Mouse (Mus musculus): ENCODE results near the gene Rnf157. TPM values are rescaled to one million over a fixed set of nuclear protein-coding genes. Genes with fewer than 3 reads are reported as not detected.

The Rnf157 gene
- total and polyA plus RNA-seq, 3 experiments: 8.7 to 39.3 (median 10.9) TPM

- H3K9ac ChIP-seq (ENCODE audit: insufficient read depth, low read depth): peak overlapping the region; percentile 4
- H3K27me3 ChIP-seq (replicated peaks): no peaks in the 10 kb centered on the region
- dilution Hi-C loops (cut with MboI; ENCODE audit: extremely low pct_ligation_motif_present, extremely low pct_unique_long_range_greater_than_20kb, low sequenced_read_pairs): no loop called here
- no peak for DNase-seq (ENCODE audit: extremely low read depth)
- peaks cover 43 to 92% of the 10 kb centered on the region in 2 experiments for H3K4me1 ChIP-seq (ENCODE audit: control insufficient read depth in 1 of 2, insufficient read depth in 2 of 2)
- H3K79me2 ChIP-seq (replicated peaks; ENCODE audit: control insufficient read depth, extremely low read depth, insufficient read depth, poor library complexity, severe bottlenecking): peaks cover 26% of the 10 kb centered on the region
- no peak for TF ChIP-seq NRF1 (IDR thresholded peaks at IDR 0.05; ENCODE audit: low read depth, low read length)
- TF ChIP-seq CHD2 (IDR thresholded peaks at IDR 0.05; ENCODE audit: low read length): peak; percentile 52; the same call in 1 of the 2 replicates
- TF ChIP-seq ELF1 (IDR thresholded peaks at IDR 0.05; ENCODE audit: low read depth, low read length): peak; percentile 55
- 0 out of 2 replicates have a peak, but pooled peaks have one; percentile 12 for TF ChIP-seq TCF12 (IDR thresholded peaks at IDR 0.05; ENCODE audit: low read depth, low read length)
- 0 out of 2 replicates have a peak, but pooled peaks have one; percentile 11 for TF ChIP-seq NELFE (IDR thresholded peaks at IDR 0.05; ENCODE audit: low read depth, low read length)
- no peak for TF ChIP-seq ZKSCAN1 (IDR thresholded peaks at IDR 0.05; ENCODE audit: borderline replicate concordance, low read depth, low read length)
- TF ChIP-seq KAT2A (IDR thresholded peaks at IDR 0.05; ENCODE audit: insufficient replicate concordance, low read length): no peak
- TF ChIP-seq MYC (IDR thresholded peaks at IDR 0.05; ENCODE audit: low read depth, low read length): 0 out of 2 replicates have a peak, but pooled peaks have one; percentile 67
- peak; percentile 39; the same call in 1 of the 2 replicates for TF ChIP-seq MAX (IDR thresholded peaks at IDR 0.05; ENCODE audit: low read length)
- TF ChIP-seq SIN3A (IDR thresholded peaks at IDR 0.05; ENCODE audit: low read length): no peak; the same call in 1 of the 2 replicates
- TF ChIP-seq IRF4 (IDR thresholded peaks at IDR 0.05; ENCODE audit: low read depth, low read length): peak; percentile 62
- peak; percentile 45 for TF ChIP-seq EP300 (IDR thresholded peaks at IDR 0.05; ENCODE audit: low read length)
- 0 out of 2 replicates have a peak, but pooled peaks have one; percentile 11 for TF ChIP-seq ETS1 (conservative IDR thresholded peaks at IDR 0.05; ENCODE audit: low read depth, low read length)
- TF ChIP-seq BHLHE40 (IDR thresholded peaks at IDR 0.05; ENCODE audit: low read depth, low read length): peak; percentile 41; the same call in 1 of the 2 replicates
- TF ChIP-seq MXI1 (IDR thresholded peaks at IDR 0.05; ENCODE audit: low read depth, low read length): 0 out of 2 replicates have a peak, but pooled peaks have one; percentile 33
- TF ChIP-seq JUN (IDR thresholded peaks at IDR 0.05; ENCODE audit: insufficient read depth, low read depth, low read length): no peak
- no peaks in the 10 kb centered on the region for H3K9me3 ChIP-seq (replicated peaks; ENCODE audit: low read length)
- in situ Hi-C loops (cut with MboI; ENCODE audit: low pct_ligation_motif_present, low pct_unique_long_range_greater_than_20kb, low sequenced_read_pairs): loop anchor here (25.0 kb wide), 1 partner anchor 784 kb away; the partner anchor contains the start of gene Slc25a19
- peaks cover 0 to 3% of the 10 kb centered on the region in 2 experiments for H3K36me3 ChIP-seq (replicated peaks in 1 of 2; ENCODE audit: control insufficient read depth in 1 of 2, insufficient read depth in 1 of 2, low read length in 1 of 2)
- H3K4me2 ChIP-seq (ENCODE audit: insufficient read depth, low read depth, poor library complexity, severe bottlenecking): peak overlapping the region; percentile 40
- H3K27ac ChIP-seq (ENCODE audit: insufficient read depth, low read depth): peak overlapping the region; percentile 64
- H3K4me3 ChIP-seq (replicated peaks in 1 of 3; ENCODE audit: low read depth in 2 of 3, low read length in 2 of 3, poor library complexity in 1 of 3): peak overlapping the region in 1 of 3 experiments; percentile 32
These were observed 8.3 kb upstream of the Rnf157 start for GRCm38 (mm10) chr11:116421102-116421501.

GRCm38 (mm10) chr11:116418841-116419462 lies 6.1 kb upstream of the Rnf157 start:
- dilution Hi-C loops (cut with MboI; ENCODE audit: extremely low pct_ligation_motif_present, extremely low pct_unique_long_range_greater_than_20kb, low sequenced_read_pairs): no loop called here
- no peaks in the 10 kb centered on the region for H3K9me3 ChIP-seq (replicated peaks; ENCODE audit: low read length)
- H3K4me2 ChIP-seq (ENCODE audit: insufficient read depth, low read depth, poor library complexity, severe bottlenecking): peak overlapping the region; percentile 63
- H3K4me1 ChIP-seq (ENCODE audit: control insufficient read depth in 1 of 2, insufficient read depth in 2 of 2): peaks cover 54 to 93% of the 10 kb centered on the region in 2 experiments
- in situ Hi-C loops (cut with MboI; ENCODE audit: low pct_ligation_motif_present, low pct_unique_long_range_greater_than_20kb, low sequenced_read_pairs): loop anchor here (25.0 kb wide), 1 partner anchor 782 kb away; the partner anchor contains the start of gene Slc25a19
- DNase-seq (ENCODE audit: extremely low read depth): peak; percentile 89
- peaks cover 0 to 3% of the 10 kb centered on the region in 2 experiments for H3K36me3 ChIP-seq (replicated peaks in 1 of 2; ENCODE audit: control insufficient read depth in 1 of 2, insufficient read depth in 1 of 2, low read length in 1 of 2)
- peak overlapping the region; percentile 99 for H3K27ac ChIP-seq (ENCODE audit: insufficient read depth, low read depth)
- H3K4me3 ChIP-seq (replicated peaks in 1 of 3; ENCODE audit: low read depth in 2 of 3, low read length in 2 of 3, poor library complexity in 1 of 3): no peak overlapping the region
- peaks cover 28% of the 10 kb centered on the region for H3K79me2 ChIP-seq (replicated peaks; ENCODE audit: control insufficient read depth, extremely low read depth, insufficient read depth, poor library complexity, severe bottlenecking)
- H3K27me3 ChIP-seq (replicated peaks): no peaks in the 10 kb centered on the region
- peak overlapping the region; percentile 57 for H3K9ac ChIP-seq (ENCODE audit: insufficient read depth, low read depth)
- no peak for TF ChIP-seq ELF1 (IDR thresholded peaks at IDR 0.05; ENCODE audit: low read depth, low read length)
- peak; percentile 19; the same call in 1 of the 2 replicates for TF ChIP-seq JUND (conservative IDR thresholded peaks at IDR 0.05; ENCODE audit: low read depth, low read length)
- peak; percentile 85 for TF ChIP-seq EP300 (IDR thresholded peaks at IDR 0.05; ENCODE audit: low read length)
- TF ChIP-seq ZNF384 (IDR thresholded peaks at IDR 0.05; ENCODE audit: low read depth, low read length): peak; percentile 76
- TF ChIP-seq JUN (IDR thresholded peaks at IDR 0.05; ENCODE audit: insufficient read depth, low read depth, low read length): peak; percentile 22; the same call in 1 of the 2 replicates
- TF ChIP-seq SMC3 (IDR thresholded peaks at IDR 0.05; ENCODE audit: low read depth, low read length): no peak; the same call in 1 of the 2 replicates
- TF ChIP-seq USF2 (conservative IDR thresholded peaks at IDR 0.05; ENCODE audit: low read depth, low read length): no peak
- 0 out of 2 replicates have a peak, but pooled peaks have one; percentile 2 for TF ChIP-seq POLR2A (IDR thresholded peaks at IDR 0.05; ENCODE audit: low read depth, low read length)
- TF ChIP-seq MAX (IDR thresholded peaks at IDR 0.05; ENCODE audit: low read length): peak; percentile 75
- no peak for TF ChIP-seq CHD1 (IDR thresholded peaks at IDR 0.05; ENCODE audit: low read depth, low read length)
- peak; percentile 87 for TF ChIP-seq ETS1 (conservative IDR thresholded peaks at IDR 0.05; ENCODE audit: low read depth, low read length)
- no peak; the same call in 1 of the 2 replicates for TF ChIP-seq MAZ (IDR thresholded peaks at IDR 0.05; ENCODE audit: low read depth, low read length)
- no peak for TF ChIP-seq UBTF (IDR thresholded peaks at IDR 0.05; ENCODE audit: low read depth, low read length)
- peak; percentile 91 for TF ChIP-seq IRF4 (IDR thresholded peaks at IDR 0.05; ENCODE audit: low read depth, low read length)
- no peak for TF ChIP-seq PAX5 (IDR thresholded peaks at IDR 0.05; ENCODE audit: low read length)
- TF ChIP-seq TBP (conservative IDR thresholded peaks at IDR 0.05; ENCODE audit: low read depth, low read length): no peak
- TF ChIP-seq GABPA (IDR thresholded peaks at IDR 0.05; ENCODE audit: insufficient replicate concordance, low read depth, low read length): no peak
- no peak for TF ChIP-seq ZC3H11A (IDR thresholded peaks at IDR 0.05; ENCODE audit: low read depth, low read length)
- TF ChIP-seq HCFC1 (IDR thresholded peaks at IDR 0.05; ENCODE audit: low read depth, low read length): peak; percentile 44
- no peak for TF ChIP-seq POLR2AphosphoS2 (IDR thresholded peaks at IDR 0.05; ENCODE audit: low read depth, low read length)

All from CH12.LX (cell line).